Mouse (Mus musculus) kidney, postnatal 36 days (tissue): ENCODE measurements around the gene Lsm7.
A peak's percentile ranks its signal among the peaks of the same experiment; 100 is the strongest.

ENCODE experiments used
- DNase-seq, 2 experiments: peaks; one replicate each; pipeline ENCODE4 v3.0.0; 2021 to 2022; ENCODE audit warnings: mixed read lengths in 2 of 2

The Lsm7 gene

GRCm38 (mm10) chr10:80874035-80874434 lies 19.0 kb upstream of the Lsm7 start:
- DNase-seq, result no peak

GRCm38 (mm10) chr10:80871581-80871980 lies 16.6 kb upstream of the Lsm7 start, which contains the start of gene Tmprss9:
Tmprss9 (plus strand) TSS chr10:80871848.
- peak; percentile 12 to 65 for DNase-seq

GRCm38 (mm10) chr10:80870993-80871392 lies 16.0 kb upstream of the Lsm7 start:
- DNase-seq, result peak; percentile 85 to 91

GRCm38 (mm10) chr10:80864446-80864845 lies 9.4 kb upstream of the Lsm7 start:
- no peak for DNase-seq

- DNase-seq, result no peak
These were observed 7.3 kb upstream of the Lsm7 start for GRCm38 (mm10) chr10:80862305-80862704.

GRCm38 (mm10) chr10:80858350-80858935 lies 3.4 kb upstream of the Lsm7 start:
- DNase-seq, result no peak

- no peak for DNase-seq
These were observed 2.8 kb upstream of the Lsm7 start for GRCm38 (mm10) chr10:80857848-80858247.

- no peak for DNase-seq
These were observed 2.4 kb upstream of the Lsm7 start for GRCm38 (mm10) chr10:80857386-80857785.

GRCm38 (mm10) chr10:80856908-80857307 lies 1.9 kb upstream of the Lsm7 start:
- DNase-seq, result no peak

GRCm38 (mm10) chr10:80856267-80856666 lies 1.3 kb upstream of the Lsm7 start:
- DNase-seq, result no peak

GRCm38 (mm10) chr10:80855749-80856073 lies 702 bp upstream of the Lsm7 start:
- DNase-seq, result peak in 1 of 2 experiments; percentile 20

GRCm38 (mm10) chr10:80848571-80848970 lies 6.4 kb downstream of the Lsm7 start:
- peak; percentile 41 to 77 for DNase-seq

GRCm38 (mm10) chr10:80845732-80846131 lies 9.3 kb downstream of the Lsm7 start:
- no peak for DNase-seq

- DNase-seq, result no peak
These were observed 9.8 kb downstream of the Lsm7 start for GRCm38 (mm10) chr10:80845055-80845693.

- DNase-seq, result peak in 1 of 2 experiments; percentile 29
These were observed 11.0 kb downstream of the Lsm7 start, which contains the start of gene Lingo3 for GRCm38 (mm10) chr10:80843931-80844547. Lingo3 (minus strand) TSS chr10:80844039.

GRCm38 (mm10) chr10:80843087-80843930 lies 11.7 kb downstream of the Lsm7 start:
- DNase-seq, result no peak

GRCm38 (mm10) chr10:80842334-80842733 lies 12.7 kb downstream of the Lsm7 start:
- DNase-seq, result no peak

GRCm38 (mm10) chr10:80841685-80842084 lies 13.3 kb downstream of the Lsm7 start:
- DNase-seq, result no peak

- no peak for DNase-seq
These were observed 15.2 kb downstream of the Lsm7 start for GRCm38 (mm10) chr10:80839848-80840247.

GRCm38 (mm10) chr10:80838346-80838912 lies 16.6 kb downstream of the Lsm7 start:
- DNase-seq, result no peak

- no peak for DNase-seq
These were observed 17.2 kb downstream of the Lsm7 start for GRCm38 (mm10) chr10:80837827-80838226.

- no peak for DNase-seq
These were observed 18.0 kb downstream of the Lsm7 start for GRCm38 (mm10) chr10:80836949-80837379.

- DNase-seq, result no peak
These were observed 19.4 kb downstream of the Lsm7 start for GRCm38 (mm10) chr10:80835617-80836016.
